Mouse (Mus musculus) megakaryocyte, embryonic 14.5 days (primary cell): ENCODE data around the gene Pomc. TPM values are rescaled to one million over a fixed set of nuclear protein-coding genes. Genes with fewer than 3 reads are reported as not detected.
"Not testable (repeated sequence)": the region's sequence is repeated elsewhere in the genome, so short reads cannot be mapped to it uniquely, and the experiment has no call there.

Experiments
- H3K27me3 ChIP-seq: replicated peaks from 2 replicates; pipeline ENCODE3; 2012; ENCODE audit warnings: inconsistent platforms
- H3K36me3 ChIP-seq: replicated peaks from 2 replicates; pipeline ENCODE3; 2012; ENCODE audit warnings: low read length, inconsistent platforms, mixed read lengths
- H3K4me1 ChIP-seq: 2 replicates; pipeline ENCODE4 v1.6.1; 2012; ENCODE audit warnings: inconsistent platforms
- H3K4me3 ChIP-seq: replicated peaks from 2 replicates; pipeline ENCODE3; 2012; ENCODE audit warnings: moderate library complexity, mild to moderate bottlenecking, inconsistent platforms
- H3K9me3 ChIP-seq: 2 replicates; pipeline ENCODE4 v1.6.1; 2012; ENCODE audit warnings: inconsistent platforms
- FLI1 ChIP-seq: IDR thresholded peaks from 2 replicates; pipeline ENCODE4 v1.6.1; 2012; ENCODE audit warnings: low read length, inconsistent platforms, mixed read lengths
- GATA1 ChIP-seq: IDR thresholded peaks from 3 replicates; pipeline ENCODE4 v1.6.1; 2012; ENCODE audit warnings: mixed read lengths, low read length, inconsistent platforms, borderline replicate concordance
- polyA plus RNA-seq: library from polyadenylated mRNA; stranded (reverse); fragments of >175 nt; gene quantifications from 2 replicates; pipeline ENCODE4 v1.2.3, GENCODE M21; 2012; ENCODE audit warnings: low replicate concordance; ENCODE audit not compliant: insufficient read depth

Pomc gene
- polyA plus RNA-seq, 1 experiment = 0.31 TPM

DNA sequence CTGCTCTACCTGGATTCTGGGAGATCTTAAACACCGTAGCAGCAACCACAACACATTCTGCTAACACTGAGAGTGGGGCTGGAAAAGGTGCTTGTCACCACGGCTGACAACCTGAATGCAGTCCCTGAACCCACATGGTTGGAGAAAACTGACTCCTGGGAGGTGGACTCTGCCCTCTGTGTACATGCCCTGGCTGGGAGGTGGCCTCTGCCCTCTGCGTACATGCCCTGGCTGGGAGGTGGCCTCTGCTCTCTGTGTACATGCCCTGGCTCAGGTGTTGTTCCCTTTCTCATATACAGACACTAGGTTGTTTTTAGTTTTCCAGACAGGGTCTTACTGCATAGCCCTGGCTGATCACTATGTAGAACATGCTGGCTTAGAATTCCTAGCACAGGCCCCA is 35.3 kb upstream of the Pomc start:
- Histone ChIP-seq H3K27me3 (peaks cover 15% of the 10 kb centered on the region), H3K36me3 (peaks cover 7% of the 10 kb centered on the region), H3K4me3 (no peak overlapping the region), H3K4me1 (peaks cover 22% of the 10 kb centered on the region), H3K9me3 (no peaks in the 10 kb centered on the region)
- no peak for TF ChIP-seq GATA1
- TF ChIP-seq FLI1 = no peak

DNA sequence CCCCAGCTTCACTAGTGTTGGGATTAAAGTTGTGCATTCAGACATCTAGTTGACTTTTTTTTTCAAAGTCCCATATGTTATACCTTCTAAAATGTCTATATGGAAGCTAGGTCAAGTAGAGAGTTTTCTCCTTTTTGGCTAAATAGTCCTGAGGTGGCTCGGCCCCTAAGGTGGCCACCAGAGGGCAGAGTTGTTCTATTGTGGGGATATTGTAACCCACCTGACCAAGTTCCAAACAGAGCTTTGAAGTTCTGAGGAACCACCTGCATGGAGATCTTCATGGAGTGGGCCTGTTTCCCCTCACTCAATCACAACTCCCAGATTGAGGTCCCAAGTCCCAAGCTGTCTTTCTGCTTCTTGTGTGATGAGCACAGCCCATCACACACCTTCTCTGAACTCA is 28.6 kb upstream of the Pomc start:
- H3K4me1 ChIP-seq = peaks cover 8% of the 10 kb centered on the region; the same call in 1 of the 2 replicates
- no peak for TF ChIP-seq GATA1
- no peak for TF ChIP-seq FLI1
- no peak overlapping the region for H3K4me3 ChIP-seq
- no peaks in the 10 kb centered on the region for H3K9me3 ChIP-seq
- H3K36me3 ChIP-seq = no peaks in the 10 kb centered on the region
- peaks cover 24% of the 10 kb centered on the region for H3K27me3 ChIP-seq

- H3K27me3 ChIP-seq = peaks cover 24% of the 10 kb centered on the region
- TF ChIP-seq FLI1 = no peak
- TF ChIP-seq GATA1 = no peak
These were observed 25.9 kb upstream of the Pomc start for GRCm38 (mm10) chr12:3928841-3929240.

DNA sequence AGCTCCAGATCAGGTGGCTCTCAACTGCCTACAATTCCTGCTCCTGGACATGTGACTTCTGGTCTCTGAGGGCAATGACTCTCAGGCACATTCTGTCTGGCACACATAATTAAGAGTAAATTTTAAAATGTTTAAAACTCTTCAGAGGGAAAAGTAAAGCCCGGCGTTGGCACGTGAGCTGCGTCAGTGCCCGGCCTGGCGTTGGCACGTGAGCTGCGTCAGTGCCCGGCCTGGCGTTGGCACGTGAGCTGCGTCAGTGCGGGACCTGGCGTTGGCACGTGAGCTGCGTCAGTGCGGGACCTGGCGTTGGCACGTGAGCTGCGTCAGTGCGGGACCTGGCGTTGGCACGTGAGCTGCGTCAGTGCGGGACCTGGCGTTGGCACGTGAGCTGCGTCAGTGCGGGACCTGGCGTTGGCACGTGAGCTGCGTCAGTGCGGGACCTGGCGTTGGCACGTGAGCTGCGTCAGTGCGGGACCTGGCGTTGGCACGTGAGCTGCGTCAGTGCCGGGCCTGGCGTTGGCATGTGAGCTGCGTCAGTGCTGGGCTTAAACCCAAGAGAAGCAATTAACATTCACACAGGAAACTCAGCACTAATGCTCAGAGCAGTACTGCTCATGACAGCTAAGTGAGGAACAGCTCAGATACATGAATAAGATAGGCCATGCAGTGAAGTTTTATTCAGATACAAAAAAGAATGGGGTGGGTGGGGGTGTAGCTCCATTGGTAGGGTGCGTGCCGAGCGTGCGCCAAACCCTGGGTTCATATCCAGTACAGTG is 24.5 kb upstream of the Pomc start:
- H3K36me3 ChIP-seq, H3K9me3 ChIP-seq, H3K4me1 ChIP-seq, H3K4me3 ChIP-seq: not testable (repeated sequence)
- peaks cover 24% of the 10 kb centered on the region for H3K27me3 ChIP-seq

More at GRCm38 (mm10) chr12:3928841-3929240, 25.9 kb upstream of the Pomc start:
- H3K9me3 ChIP-seq = peaks cover 1% of the 10 kb centered on the region
- peaks cover 3% of the 10 kb centered on the region; the same call in 1 of the 2 replicates for H3K4me1 ChIP-seq
- H3K36me3 ChIP-seq = no peaks in the 10 kb centered on the region
- no peak overlapping the region for H3K4me3 ChIP-seq

- H3K9me3 ChIP-seq = no peaks in the 10 kb centered on the region
- no peaks in the 10 kb centered on the region for H3K36me3 ChIP-seq
- H3K4me1 ChIP-seq = no peaks in the 10 kb centered on the region
- peaks cover 27% of the 10 kb centered on the region for H3K27me3 ChIP-seq
- H3K4me3 ChIP-seq = no peak overlapping the region
- TF ChIP-seq GATA1 (no peak), FLI1 (no peak)
These were observed 12.7 kb upstream of the Pomc start for GRCm38 (mm10) chr12:3942026-3942425.

DNA sequence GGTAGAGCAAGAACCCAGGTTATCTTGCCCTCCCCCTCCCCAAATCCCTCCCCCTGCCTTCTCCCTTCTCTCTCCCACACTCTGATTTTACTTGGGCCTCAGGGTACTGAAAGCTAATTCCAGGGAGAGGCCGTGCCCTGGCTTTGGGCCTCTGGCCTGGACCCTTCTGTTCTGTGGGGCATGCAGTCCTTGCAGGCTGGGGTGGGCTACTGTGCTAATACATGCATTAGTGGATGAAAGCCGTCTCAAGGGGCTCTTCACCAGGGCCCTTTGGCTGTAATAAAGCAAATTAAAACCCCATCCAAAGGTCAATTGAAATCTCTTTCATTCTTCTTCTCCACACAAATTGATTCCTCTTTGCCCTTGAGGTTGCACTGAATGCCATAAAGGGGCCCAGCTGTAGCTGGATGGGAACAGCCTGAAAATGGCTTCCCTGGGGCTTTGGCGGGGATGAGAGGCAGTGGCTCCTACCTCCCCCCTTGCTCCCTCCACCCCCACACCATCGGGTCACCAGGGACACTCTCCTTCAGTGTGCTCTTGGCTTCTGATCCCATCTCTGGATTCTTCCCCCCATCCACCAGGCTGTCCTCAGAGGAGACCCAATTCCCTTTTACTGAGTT is 10.2 kb upstream of the Pomc start:
- Histone ChIP-seq H3K9me3 (no peaks in the 10 kb centered on the region), H3K4me1 (no peaks in the 10 kb centered on the region), H3K4me3 (no peak overlapping the region), H3K27me3 (peaks cover 34% of the 10 kb centered on the region), H3K36me3 (no peaks in the 10 kb centered on the region)
- TF ChIP-seq FLI1 (no peak), GATA1 (no peak)

DNA sequence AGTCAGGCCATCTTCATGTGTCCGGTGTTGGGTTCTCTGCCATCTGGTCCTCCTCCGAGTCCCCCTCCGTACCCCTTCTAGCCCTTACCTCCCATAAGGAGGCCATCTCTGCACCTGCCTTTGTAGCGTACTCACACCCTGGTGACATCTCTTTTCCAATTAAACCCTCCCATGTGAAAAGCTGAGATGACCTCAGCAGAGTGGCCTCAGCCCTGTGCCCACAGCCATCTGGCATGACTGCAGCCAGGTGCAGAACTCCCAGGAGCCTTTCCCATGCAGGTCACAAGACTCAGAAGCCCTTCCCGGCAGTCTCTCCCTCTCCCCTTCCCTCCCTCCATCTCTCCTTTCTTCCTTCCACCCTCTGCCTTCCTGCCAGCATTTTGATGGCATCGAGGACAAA is 7.2 kb upstream of the Pomc start:
- Histone ChIP-seq H3K36me3 (no peaks in the 10 kb centered on the region), H3K4me1 (no peaks in the 10 kb centered on the region), H3K27me3 (peaks cover 24% of the 10 kb centered on the region), H3K9me3 (no peaks in the 10 kb centered on the region), H3K4me3 (no peak overlapping the region)
- TF ChIP-seq FLI1 (no peak), GATA1 (no peak)

DNA sequence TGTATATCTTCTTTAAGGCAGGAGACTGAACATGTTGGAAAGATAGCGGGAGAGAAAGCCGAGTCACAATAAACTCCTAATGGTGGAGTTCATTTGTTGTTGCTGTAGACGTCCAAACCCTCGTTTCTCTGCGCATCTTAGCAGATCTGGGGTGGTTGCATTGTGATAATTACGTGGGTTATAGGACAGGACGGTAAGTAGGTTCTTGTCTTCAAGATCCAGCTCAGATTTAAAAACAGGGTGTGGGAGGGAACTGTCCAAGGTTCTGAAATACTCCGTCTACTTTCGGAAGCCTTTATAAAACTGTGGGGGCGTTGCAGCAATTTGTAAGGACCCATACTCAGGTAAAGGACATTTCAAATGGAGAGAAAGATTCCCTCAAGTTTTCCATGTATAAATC is 620 bp downstream of the Pomc start:
- no peak for TF ChIP-seq FLI1
- no peak for TF ChIP-seq GATA1
- H3K9me3 ChIP-seq = 0 out of 2 replicates have a peak, but pooled peaks cover 4% of the 10 kb centered on the region

DNA sequence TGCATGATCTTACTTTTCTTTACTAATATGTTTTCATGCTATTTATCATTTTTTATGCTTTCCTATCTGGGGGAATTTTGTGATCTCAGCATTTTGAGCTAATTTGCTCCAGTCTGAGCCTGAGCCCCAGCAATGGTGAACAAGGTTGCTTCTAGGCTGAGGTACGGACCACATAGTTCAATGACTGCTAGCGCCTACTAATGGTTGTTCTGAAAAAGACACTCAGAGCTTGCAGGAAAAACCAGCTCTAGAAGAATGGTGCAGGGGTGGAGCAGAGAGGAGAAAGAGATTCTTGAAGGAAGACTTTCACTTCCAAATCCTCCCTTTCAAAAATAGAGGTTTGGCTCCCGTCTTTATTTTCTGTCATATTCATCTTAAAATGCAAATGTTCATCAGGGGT is 1.6 kb downstream of the Pomc start:
- Histone ChIP-seq H3K9me3 (0 out of 2 replicates have a peak, but pooled peaks cover 4% of the 10 kb centered on the region), H3K36me3 (no peaks in the 10 kb centered on the region), H3K4me3 (no peak overlapping the region), H3K27me3 (peaks cover 39% of the 10 kb centered on the region), H3K4me1 (peaks cover 14% of the 10 kb centered on the region)
- TF ChIP-seq GATA1 = no peak
- TF ChIP-seq FLI1 = no peak

More for the DNA sequence above, 620 bp downstream of the Pomc start:
- no peaks in the 10 kb centered on the region for H3K36me3 ChIP-seq
- peaks cover 9% of the 10 kb centered on the region for H3K4me1 ChIP-seq
- peaks cover 39% of the 10 kb centered on the region for H3K27me3 ChIP-seq
- H3K4me3 ChIP-seq = no peak overlapping the region

DNA sequence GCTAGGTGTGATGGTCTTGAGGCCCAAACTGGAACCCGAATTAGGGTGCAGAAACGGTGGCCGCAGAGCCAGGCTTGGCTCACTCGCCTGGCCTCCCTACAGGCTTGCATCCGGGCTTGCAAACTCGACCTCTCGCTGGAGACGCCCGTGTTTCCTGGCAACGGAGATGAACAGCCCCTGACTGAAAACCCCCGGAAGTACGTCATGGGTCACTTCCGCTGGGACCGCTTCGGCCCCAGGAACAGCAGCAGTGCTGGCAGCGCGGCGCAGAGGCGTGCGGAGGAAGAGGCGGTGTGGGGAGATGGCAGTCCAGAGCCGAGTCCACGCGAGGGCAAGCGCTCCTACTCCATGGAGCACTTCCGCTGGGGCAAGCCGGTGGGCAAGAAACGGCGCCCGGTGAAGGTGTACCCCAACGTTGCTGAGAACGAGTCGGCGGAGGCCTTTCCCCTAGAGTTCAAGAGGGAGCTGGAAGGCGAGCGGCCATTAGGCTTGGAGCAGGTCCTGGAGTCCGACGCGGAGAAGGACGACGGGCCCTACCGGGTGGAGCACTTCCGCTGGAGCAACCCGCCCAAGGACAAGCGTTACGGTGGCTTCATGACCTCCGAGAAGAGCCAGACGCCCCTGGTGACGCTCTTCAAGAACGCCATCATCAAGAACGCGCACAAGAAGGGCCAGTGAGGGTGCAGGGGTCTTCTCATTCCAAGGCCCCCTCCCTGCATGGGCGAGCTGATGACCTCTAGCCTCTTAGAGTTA is 5.2 kb downstream of the Pomc start:
- Histone ChIP-seq H3K4me1 (peaks cover 18% of the 10 kb centered on the region), H3K9me3 (0 out of 2 replicates have a peak, but pooled peaks cover 4% of the 10 kb centered on the region), H3K4me3 (peak overlapping the region; percentile 93), H3K36me3 (no peaks in the 10 kb centered on the region), H3K27me3 (peaks cover 38% of the 10 kb centered on the region)
- TF ChIP-seq FLI1 (no peak), GATA1 (no peak)
